Mouse (Mus musculus): Measurements from ENCODE around the gene Mcts2. TPM values are rescaled to one million over a fixed set of nuclear protein-coding genes. Genes with fewer than 3 reads are reported as not detected.

Gene Mcts2
- total RNA-seq, 4 experiments from 2014 or later, result 15.0 to 19.6 (median 16.6) TPM

- no peak for DNase-seq (ENCODE audit: low spot score)
Measured at GRCm38 (mm10) chr2:152725178-152725750, 38.4 kb downstream of the Mcts2 start.

GRCm38 (mm10) chr2:152726213-152726612 lies 39.4 kb downstream of the Mcts2 start:
- DNase-seq (ENCODE audit: low spot score), result no peak

GRCm38 (mm10) chr2:152726751-152727335 lies 40.0 kb downstream of the Mcts2 start:
- no peak for DNase-seq (ENCODE audit: low spot score)

GRCm38 (mm10) chr2:152727795-152728510 lies 41.1 kb downstream of the Mcts2 start:
- DNase-seq (ENCODE audit: low spot score), result peak; percentile 79

DNA sequence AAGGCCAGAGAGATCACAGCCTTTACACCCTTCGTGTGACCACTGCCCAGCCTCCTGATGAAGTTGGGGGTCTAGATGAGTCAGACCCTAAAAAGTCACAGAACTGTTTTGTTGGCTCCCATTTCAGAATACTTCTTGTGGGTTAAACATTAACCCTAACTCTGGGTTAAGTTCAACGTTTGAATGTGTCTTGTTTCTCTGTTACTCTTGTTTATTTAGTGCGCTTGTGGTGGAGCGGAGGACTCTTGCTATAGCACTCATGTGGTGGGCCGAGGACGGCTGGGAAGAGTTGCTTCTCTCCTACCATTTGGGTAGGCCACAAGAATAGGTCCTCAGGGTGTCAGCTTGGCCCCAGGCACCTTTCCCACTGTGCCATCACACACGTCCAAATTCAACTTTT lies 41.8 kb downstream of the Mcts2 start:
- no peak for DNase-seq (ENCODE audit: low spot score)

DNA sequence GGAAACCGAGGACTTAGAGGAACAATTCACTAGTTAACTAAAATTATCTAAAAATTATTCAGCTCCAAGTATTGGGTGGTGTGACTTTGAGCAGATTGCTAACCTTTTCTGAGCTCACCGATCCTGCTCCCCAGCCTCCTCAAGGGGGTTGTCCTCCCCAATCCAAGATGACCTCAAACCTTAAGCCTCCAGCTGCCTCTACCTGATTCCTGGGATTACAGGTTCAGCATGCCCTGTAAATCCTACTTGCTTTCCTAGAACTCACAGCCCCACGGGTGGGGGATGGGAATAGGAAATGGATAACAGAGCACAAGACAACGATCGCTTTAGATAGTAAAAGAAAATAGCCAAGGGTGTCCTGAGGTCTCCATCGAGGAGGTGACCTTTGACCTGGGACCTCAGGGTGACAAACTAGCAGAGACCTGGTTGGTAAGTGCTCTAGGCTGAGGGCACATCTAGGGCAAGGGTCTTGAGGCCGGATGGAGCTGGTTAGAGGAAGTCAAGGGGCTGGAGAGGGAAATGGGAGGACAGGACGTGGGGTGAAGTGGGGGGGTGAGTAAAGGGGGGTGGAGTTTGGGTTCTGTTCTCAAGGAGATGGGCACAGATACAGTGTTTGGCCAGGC lies 42.3 kb downstream of the Mcts2 start:
- no peak for DNase-seq (ENCODE audit: low spot score)

DNA sequence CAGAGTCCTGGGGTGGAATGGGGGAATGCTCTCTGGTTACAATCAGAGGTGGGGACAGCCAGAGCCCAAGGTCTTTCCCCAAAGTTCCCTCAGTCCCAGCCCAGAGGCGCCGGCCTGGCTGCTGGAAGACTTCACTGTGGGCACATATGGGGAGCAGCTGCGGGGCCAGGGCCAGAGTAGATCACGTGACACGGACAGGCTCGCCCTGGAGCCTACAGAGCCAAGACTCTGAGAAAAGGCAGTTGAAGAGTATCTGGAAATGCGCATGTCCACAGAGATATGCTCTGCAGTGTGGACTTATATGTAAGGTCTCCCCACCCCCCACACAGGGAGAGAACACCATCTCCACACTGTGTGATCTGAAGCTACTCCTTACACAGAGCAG lies 42.8 kb downstream of the Mcts2 start:
- DNase-seq (ENCODE audit: low spot score), result no peak

GRCm38 (mm10) chr2:152733201-152733600 lies 46.4 kb downstream of the Mcts2 start:
- no peak for DNase-seq (ENCODE audit: low spot score)

DNA sequence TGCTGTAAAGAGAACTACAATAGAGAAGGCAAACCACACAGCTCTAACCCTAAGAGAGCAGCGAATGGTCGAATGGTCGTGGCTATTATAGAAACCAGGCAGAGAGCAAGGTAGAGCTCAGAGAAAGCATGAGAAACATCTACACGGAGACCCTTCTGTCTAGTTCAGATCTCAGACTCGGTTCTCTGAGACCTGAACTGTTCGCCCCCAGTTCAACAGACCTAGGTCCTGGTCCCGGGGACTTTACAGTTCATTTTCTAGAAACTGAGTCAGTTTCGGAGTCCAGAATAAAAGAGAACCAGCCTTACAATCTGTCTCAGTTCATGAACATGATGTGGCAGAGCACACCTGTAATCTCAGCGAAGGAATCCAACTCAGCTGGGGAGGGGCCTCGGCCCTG lies 47.7 kb downstream of the Mcts2 start:
- DNase-seq (ENCODE audit: low spot score), result no peak

- DNase-seq (ENCODE audit: low spot score), result peak; percentile 94
Measured at GRCm38 (mm10) chr2:152734984-152735383, 48.1 kb downstream of the Mcts2 start.

DNA sequence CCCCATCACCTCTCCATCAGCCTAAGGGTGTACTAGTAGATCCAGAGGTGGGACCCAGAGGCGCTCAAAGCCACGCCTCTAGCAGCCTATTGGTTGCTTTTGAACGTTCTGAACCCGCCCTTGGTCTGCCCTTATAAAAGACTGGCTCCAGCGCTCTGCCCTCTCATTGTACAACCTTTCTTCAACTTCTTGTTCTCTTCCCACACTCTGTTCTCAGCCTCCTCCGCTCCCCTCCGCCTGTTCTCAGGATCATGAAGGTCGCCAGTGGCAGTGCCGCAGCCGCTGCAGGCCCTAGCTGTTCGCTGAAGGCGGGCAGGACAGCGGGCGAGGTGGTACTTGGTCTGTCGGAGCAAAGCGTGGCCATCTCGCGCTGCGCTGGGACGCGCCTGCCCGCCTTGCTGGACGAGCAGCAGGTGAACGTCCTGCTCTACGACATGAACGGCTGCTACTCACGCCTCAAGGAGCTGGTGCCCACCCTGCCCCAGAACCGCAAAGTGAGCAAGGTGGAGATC lies 49.3 kb downstream of the Mcts2 start, which contains the start of gene Id1:
Gene Id1 (plus strand): TSS at position 162 of the 512 bp plus-strand sequence.
- DNase-seq (ENCODE audit: low spot score), result peak; percentile 95

DNA sequence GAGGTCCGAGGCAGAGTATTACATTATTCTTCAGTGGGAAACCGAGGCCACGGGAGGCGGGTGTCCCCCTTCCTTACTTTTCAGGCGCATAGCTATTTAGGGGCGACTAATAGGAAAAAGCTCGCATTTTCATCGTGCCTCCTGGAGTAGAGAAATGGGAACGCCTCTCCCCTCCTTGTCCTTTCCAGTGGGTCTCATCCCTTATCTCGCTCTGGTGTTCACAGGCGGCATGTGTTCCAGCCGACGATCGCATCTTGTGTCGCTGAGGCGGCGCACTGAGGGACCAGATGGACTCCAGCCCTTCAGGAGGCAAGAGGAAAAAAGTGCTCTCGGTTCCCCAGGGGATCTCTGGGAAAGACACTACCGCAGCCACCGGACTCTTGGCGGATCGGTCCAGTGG lies 49.9 kb downstream of the Mcts2 start:
- DNase-seq (ENCODE audit: low spot score), result no peak

Other genes starting within 250 kb of the Mcts2 start
- not detected for gene Defb23, start 222.4 kb upstream of the Mcts2 start, total RNA-seq (2022)
- gene Defb20, start 210.0 kb upstream of the Mcts2 start, total RNA-seq (2022), result not detected
- gene Defb22, start 196.9 kb upstream of the Mcts2 start, total RNA-seq (2022), result not detected
- gene Defb26, start 175.3 kb upstream of the Mcts2 start, total RNA-seq (2022), result not detected
- gene Defb28, start 168.8 kb upstream of the Mcts2 start, total RNA-seq (2022), result not detected
- not detected for gene Defb29, start 146.9 kb upstream of the Mcts2 start, total RNA-seq (2022)
- not detected for gene Gm17416, start 117.7 kb upstream of the Mcts2 start, total RNA-seq (2022)
- not detected for gene Defb21, start 114.3 kb upstream of the Mcts2 start, total RNA-seq (2022)
- under 1 TPM in 1 of 4 experiments, not detected in 3; 0.81 TPM for gene Defb19, start 106.7 kb upstream of the Mcts2 start, total RNA-seq (2022)
- gene Defb45, start 87.6 kb upstream of the Mcts2 start, total RNA-seq (2022), result not detected
- not detected for gene Defb36, start 82.7 kb upstream of the Mcts2 start, total RNA-seq (2022)
- not detected for gene Defb25, start 64.0 kb upstream of the Mcts2 start, total RNA-seq (2022)
- 1 to 10 TPM; 5.1 to 5.6 (median 5.2) TPM for gene Rem1, start 60.1 kb upstream of the Mcts2 start, total RNA-seq (2022)
- gene H13, start 17.6 kb upstream of the Mcts2 start, total RNA-seq (2022), result 10 to 100 TPM; 34.4 to 36.3 (median 35.1) TPM
- 10 to 100 TPM; 43.3 to 63.6 (median 58.4) TPM for gene Id1, start 49.2 kb downstream of the Mcts2 start, total RNA-seq (2022)
- 10 to 100 TPM; 10.3 to 16.2 (median 12.4) TPM for gene Cox4i2, start 67.1 kb downstream of the Mcts2 start, total RNA-seq (2022)
- gene Bcl2l1, start 144.7 kb downstream of the Mcts2 start, total RNA-seq (2022), result 10 to 100 TPM; 46.9 to 66.6 (median 51.4) TPM
- gene Tpx2, start 160.9 kb downstream of the Mcts2 start, total RNA-seq (2022), result 1 to 10 TPM in 2 of 4 experiments, under 1 TPM in 2; 0.65 to 1.4 (median 0.91) TPM
- gene Mylk2, start 224.3 kb downstream of the Mcts2 start, total RNA-seq (2022), result under 1 TPM; 0.17 to 0.44 (median 0.31) TPM
- gene Foxs1, start 246.2 kb downstream of the Mcts2 start, total RNA-seq (2022), result 1 to 10 TPM; 1.6 to 2.7 (median 2.1) TPM